Mouse (Mus musculus): ENCODE measurements at regions not wholly inside any gene's neighbourhood (a gene's known extent, or its start where the extent isn't known, plus 50 kb on each side); places are given as distances from the start of the nearest gene placed in this dataset.

GRCm38 (mm10) chr9:61833226-61833625, 81.1 kb downstream of the Rplp1 start:
- TF ChIP-seq CTCF (conservative IDR thresholded peaks at IDR 0.05; ENCODE audit: low read length) (no peak), POU5F1 (IDR thresholded peaks at IDR 0.05; ENCODE audit: borderline replicate concordance, low read length) (no peak)

Data from E14TG2a.4 (cell line).